Mouse (Mus musculus) erythroid progenitor cell, adult 5-6 weeks (primary cell): Measurements from ENCODE around the gene Gm28230. TPM values are rescaled to one million over a fixed set of nuclear protein-coding genes. Genes with fewer than 3 reads are reported as not detected.

Experiments used
- ATAC-seq: replicated peaks from 2 replicates; pipeline ENCODE4 v1.8.0; 2016; ENCODE audit warnings: moderate number of reproducible peaks, mild to moderate bottlenecking, moderate TSS enrichment, inconsistent platforms; ENCODE audit not compliant: poor library complexity, low FRiP score, severe bottlenecking
- total RNA-seq, 2 experiments: library from RNA; stranded (forward) in 1 of 2; stranded (reverse) in 1 of 2; fragments of 150-400 nt in 1 of 2; fragments of 186-747, 209-891 nt in 1 of 2; gene quantifications; 2 replicates each; pipeline versions ENCODE4 v1.2.3 to v1.2.4; 2015 to 2017; ENCODE audit warnings: low replicate concordance in 2 of 2

The Gm28230 gene
- total RNA-seq, 2 experiments from 2014 or later = not detected

DNA sequence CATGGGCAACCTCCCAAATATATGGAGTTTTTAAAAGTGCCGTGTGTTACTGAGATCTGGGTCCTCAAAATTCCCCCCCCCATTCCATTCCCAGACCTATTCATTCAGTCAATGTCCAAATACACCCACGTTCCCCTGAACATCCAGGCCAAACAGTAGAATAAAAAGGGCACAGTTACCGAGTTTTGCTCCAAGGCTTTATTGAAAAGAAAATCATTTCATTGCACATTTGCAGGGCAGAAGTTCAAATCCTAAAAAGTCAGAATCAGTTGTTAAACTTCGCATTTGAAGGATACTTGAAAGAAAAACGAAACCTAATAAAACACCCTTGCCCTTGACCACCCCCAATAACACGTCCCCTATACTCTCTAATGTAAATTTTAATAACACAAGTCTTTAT is 23.7 kb upstream of the Gm28230 start:
- no peak for ATAC-seq

DNA sequence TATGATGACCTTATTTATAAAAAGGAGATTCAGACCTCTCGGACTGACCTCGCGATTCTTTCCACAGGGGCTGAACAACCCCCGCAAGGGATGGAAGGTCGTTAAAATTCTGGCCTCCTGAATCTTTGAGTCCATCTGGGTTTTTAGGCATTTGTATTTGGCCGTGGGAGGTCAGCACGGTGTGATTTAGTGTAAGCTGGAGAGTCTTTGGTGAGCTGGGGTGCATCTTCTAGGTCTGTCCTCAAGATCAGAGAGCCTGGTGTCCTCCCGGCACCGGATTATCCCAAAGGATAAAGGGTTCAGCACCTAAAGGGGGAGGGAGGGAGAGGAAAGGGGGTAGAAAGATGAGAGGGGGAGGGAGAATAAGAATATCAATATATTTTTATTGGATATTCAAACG is 23.2 kb upstream of the Gm28230 start:
- ATAC-seq = no peak

DNA sequence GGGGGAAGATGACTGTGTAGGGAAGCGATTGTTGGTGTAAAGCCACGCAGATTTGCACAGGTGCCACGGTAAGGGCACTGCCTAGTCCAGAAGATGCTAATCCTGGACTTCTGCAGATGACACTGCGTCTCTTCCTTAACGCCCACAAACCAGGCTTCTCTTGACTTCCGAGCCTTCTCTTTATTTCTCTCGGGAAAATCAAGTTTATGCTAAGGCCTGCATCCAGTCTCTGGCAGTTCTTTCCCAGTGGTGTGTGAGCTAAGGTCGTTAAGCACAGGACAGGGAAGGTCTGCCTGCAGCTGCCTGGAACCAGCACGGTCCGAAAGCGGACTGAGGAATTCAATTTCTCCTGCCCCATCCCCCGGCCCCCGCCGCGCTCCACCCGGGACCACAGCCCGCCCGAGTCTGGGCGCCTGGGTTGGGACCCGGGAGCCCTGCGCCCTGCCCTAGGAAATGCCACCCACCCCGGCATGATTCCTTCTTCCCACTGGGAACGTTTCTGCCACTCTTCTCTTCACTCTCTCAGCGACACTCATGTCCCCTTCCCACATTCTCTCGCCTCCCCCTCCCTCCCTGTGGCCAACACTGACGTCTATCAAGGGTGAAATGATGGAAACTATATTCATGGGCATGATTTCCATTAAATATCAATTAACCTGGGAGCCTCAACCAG is 22.7 kb upstream of the Gm28230 start:
- no peak for ATAC-seq

DNA sequence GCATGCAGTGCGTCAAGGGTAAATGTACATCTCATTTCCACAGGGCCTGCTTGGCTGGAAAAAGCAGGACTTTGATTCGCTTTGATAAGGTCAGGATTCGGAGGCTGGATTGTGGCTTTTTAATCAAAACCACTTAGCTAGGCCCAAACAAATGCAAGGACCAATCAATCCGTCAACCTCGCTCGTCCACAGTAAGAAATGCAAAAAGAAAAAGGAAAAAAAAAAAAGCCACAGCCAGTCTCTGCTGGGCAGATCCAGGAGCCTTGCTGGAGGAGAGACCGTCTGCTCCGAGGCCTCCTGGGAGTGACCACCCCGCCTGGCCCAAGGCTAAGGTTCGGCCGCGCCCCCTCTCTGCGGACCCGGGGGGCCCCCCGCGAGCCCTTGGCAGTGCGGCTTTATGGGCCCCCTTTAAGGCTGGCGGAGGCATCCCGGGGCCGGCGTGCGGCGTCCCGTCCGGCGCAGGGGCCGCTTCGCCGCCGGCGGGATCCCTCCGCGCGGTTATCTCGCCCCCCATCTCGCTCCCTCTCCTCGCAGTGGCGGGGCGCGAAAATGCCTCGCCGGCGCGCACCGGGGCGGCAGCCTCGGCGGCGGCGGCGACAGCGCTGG is 22.0 kb upstream of the Gm28230 start, which contains the start of gene Hoxd8:
TSS of gene Hoxd8 (plus strand) at position 223 of the 606 bp plus-strand sequence.
- no peak for ATAC-seq

DNA sequence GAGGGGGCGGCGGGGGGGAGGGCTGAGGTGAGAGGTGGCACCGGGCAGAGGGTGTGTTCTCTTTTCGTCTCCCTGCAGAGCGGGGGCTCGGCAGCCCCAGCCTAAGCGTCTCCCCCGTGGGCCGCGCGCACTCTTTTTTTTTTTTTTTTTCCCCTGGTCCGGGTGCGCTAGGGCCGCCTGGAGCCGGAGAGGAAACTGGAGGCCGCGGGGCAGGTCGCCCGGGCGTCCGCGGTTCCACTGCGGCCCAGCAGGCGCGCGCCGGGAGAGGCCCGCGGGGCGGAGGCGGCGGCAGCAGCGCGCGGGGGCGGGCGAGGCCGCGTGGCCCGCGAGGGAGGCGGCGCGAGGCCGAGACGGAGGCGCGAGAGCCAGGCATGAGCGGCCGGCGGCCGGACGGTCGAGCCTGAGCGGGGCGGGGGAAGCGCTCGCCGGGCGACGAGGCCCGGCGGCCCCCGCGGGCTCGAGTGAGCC is 21.5 kb upstream of the Gm28230 start:
- no peak for ATAC-seq

DNA sequence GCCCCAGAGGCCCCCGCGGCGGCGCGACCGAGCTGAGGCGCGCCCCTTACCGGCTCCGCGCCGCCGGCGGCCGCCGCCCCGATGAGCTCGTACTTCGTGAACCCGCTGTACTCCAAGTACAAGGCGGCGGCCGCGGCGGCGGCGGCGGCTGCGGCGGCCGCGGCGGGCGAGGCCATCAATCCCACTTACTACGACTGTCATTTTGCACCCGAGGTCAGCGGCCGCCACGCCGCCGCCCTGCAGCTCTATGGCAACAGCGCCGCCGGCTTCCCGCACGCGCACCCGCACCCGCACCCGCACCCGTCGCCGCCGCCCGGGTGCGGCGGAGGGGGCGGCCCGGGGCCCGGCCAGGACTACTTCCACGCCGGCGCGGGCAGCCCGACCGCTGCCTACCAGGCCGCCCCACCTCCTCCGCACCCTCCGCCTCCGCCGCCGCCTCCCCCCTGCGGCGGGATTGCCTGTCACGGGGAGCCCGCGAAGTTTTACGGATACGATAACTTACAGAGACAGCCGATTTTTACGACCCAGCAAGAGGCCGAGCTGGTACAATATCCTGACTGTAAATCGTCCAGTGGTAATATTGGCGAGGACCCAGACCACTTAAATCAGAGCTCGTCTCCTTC is 20.9 kb upstream of the Gm28230 start:
- no peak for ATAC-seq

DNA sequence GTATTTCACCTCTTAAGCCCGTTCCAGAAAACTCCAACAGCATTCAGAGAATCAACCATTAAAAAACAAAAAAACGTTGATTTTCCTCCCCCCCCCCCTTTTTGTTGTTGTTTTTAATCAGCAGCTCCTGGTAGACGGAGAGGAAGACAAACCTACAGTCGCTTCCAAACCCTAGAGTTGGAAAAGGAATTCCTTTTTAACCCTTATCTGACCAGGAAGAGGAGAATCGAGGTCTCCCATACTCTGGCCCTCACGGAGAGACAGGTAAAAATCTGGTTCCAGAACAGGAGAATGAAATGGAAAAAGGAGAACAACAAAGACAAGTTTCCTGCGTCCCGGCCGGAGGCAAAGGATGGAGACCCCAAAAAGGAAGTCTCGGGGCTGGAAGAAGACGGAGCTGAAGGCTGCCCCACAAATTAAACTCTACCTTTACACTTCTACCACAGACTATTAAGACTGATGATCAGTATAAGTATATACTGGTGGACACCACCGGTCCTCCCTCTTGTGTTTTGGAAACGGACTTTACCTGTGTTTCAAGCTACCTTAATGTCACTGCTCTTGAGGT is 20.1 kb upstream of the Gm28230 start:
- ATAC-seq = no peak

DNA sequence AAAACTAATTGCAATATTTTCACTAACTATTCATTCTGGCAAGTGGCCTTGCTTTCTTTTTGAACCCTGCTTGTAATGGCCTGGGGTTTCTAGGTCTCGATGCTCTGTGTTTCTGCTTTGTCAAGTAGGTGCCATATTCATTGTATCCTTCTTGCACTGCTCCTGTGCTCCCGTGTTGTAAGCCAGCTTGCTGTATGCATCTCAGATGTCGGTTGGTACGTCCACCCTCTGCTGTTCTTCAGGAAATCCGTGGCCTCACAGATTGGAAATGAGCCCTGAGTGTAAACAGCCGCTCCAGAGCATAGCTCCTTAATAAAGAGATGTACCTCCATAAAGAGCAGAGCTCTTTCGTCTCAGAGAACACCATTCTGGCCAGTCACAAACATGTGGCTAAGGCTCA is 18.9 kb upstream of the Gm28230 start:
- no peak for ATAC-seq

DNA sequence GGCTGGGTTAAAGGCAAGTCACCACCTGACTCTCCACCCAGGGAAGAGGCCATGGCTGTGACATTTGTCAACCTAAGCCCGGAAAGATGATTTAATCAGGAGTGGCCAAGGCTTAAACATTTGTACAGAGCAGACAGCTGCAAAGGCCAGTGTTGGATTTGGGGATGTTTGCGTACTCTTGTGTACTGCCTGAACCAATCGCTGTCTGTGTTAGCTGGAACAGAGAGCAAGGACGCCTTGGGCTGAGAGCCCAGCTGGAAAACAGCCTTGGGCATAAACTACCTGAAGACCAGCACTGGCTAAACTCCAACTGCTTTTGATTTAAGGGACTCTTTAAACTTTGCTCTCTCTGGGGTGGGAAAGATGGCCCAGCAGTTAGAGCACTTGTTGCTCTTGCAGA is 17.9 kb upstream of the Gm28230 start:
- no peak for ATAC-seq

DNA sequence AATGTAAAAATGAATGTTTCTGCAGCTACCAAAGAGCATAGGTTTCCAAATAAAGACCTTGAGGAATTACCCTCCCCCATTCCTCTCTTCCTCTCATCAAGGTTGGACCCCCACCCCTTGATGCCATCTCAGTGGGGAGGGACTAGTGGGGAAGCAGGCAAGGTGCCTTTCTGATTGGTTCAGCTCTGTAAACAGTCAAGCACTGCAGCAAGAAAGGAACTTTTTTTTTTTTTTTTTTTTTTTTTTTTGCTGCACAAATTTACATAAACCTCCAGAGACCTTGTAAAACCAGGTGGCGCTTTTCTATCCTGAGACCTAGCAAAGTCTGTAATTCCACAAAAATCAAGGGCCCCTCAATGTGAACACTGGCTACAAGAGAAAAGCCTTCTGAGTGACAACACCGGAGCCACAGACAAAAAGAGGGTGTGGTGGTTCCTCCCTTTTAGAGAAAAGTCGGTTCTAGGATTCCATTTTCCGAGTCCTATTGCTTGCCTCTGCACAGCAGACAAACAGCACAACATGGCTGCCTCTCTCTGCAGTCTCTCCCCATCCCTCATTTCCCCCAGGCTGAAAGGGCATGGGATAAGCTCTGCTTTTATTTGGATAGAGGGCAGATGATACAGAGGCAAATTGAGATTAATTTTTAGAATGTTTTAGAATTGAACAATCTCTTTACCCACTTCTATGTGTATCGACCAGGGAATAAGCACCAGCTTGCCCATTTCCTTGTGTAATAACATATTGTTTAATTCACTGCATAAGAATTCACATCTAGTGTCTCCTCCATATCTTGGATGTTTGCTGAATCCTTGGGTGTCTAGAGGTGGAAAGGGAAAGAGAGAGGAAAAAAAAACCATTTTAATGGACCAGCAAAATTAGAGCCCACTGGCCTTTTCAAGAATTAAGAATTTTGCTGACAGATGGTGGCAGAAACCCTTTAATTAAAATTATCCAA is 16.8 kb upstream of the Gm28230 start:
- no peak for ATAC-seq

DNA sequence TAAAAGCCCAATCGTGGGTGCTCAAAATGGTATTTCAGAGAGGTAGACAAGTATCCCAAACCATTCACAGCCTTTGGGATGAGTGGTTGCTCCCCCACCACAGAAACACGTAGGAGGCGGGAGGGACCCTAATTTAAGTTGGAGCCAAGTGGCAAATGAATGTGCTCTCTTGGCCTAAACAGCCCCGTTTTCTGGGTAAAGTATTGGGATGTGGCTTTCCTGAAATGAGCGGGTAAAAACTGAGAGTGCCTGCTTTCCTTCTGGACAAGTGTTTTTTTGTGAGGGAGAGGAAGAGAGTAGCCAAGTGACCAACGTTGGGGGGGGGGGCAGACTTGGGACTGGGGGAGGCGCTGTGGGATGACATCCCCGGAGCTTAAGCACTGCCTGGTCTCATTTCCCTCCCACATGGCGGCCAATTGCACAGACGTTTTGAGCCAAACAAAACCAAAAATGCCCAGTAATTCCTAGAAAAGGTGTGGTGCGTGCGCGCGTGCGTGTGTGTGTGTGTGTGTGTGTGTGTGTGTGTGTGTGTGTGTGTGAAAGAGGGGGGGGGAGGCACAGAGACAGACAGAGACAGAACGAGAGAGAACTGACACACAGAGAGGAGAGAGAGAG is 15.5 kb upstream of the Gm28230 start:
- ATAC-seq = no peak

DNA sequence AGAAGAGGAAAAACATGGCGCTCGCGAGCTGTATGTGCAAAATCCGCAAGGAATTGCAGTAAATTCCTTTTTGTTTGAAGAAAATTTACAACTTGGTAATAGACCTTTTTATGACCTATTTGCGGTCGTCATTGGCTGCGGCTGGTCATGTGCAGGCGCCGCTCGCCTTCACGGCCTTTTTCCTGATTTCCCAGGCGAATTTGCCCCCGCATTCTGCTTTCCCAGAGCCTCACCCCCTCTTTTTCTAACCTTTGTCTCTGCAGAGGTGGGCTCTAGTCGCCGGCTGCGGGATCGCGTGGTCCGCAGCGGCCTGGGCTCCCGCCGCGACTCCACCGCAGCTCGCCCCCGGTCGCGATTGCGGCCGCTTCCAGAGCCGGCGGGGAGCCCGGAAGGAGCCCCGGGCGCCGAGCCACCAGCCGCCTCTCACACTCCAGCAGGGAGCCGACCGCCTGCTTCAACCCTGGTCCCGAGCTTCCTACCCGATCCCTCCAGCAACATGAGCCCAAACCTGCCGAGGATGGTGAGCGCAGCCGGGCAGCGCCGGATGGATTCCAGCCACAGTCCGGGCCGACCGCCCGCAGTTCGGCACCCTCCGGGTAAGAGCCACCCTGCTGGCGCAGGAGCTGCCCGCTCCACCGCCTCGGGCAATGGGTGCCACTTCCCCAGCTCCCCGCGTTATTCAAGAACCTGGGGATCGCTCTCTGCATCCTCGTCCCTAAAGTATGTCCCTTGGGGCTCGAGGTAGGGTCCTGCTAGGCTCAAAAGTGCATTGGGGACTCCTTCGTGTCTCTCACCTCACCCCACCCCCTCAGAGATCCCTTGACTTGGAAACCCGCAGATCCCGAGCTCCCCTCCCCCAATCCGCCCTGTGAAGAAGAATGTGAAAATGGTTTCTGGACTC is 14.6 kb upstream of the Gm28230 start, which contains the start of the genes Hoxd3 and Hoxd4:
TSS of gene Hoxd3 (plus strand) at position 207 of the 901 bp plus-strand sequence.
TSS of gene Hoxd4 (plus strand) at position 209 of the 901 bp plus-strand sequence.
- no peak for ATAC-seq

DNA sequence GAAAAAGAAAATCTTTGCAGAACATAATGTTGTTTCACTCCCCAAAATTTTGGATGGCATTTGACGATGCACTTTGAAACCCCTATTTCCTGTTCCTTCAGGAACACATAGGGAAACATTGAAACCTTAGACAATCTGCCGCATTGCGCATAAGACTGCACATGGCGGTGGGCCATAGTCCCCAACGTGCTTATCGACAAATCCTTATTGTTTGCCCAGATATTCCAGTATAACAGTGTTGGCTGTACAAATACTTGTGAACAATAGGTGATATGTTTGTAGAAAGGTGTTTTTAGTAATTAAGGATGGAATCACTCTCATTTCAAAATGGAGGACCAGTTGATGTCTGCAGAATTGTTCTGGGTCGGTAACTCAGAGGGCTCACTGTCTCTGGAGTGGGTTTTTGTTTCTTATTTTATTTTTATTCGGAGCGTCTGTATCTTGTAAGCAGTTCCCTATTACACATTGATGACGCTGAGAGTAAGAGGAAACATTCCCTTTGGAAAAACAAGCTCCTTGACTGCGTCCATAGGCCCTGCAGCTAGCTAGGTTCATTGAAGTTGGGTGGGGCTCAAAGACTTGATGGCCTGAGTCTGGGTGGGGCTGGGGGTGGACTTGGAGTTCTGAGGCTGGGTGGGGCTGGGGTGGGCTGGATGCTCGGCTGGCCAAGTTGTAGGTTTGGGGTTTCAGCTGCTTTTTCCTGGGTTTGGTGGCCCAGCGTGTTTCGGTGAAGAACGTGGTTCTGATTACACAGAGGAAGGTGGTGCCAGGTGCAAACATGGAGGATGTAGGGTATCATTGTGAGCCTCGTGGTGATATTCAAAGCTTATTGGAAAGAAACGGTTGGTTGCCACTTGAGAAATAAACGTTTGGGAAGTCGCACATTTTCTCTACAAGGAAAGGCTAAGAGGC is 13.0 kb upstream of the Gm28230 start:
- no peak for ATAC-seq

DNA sequence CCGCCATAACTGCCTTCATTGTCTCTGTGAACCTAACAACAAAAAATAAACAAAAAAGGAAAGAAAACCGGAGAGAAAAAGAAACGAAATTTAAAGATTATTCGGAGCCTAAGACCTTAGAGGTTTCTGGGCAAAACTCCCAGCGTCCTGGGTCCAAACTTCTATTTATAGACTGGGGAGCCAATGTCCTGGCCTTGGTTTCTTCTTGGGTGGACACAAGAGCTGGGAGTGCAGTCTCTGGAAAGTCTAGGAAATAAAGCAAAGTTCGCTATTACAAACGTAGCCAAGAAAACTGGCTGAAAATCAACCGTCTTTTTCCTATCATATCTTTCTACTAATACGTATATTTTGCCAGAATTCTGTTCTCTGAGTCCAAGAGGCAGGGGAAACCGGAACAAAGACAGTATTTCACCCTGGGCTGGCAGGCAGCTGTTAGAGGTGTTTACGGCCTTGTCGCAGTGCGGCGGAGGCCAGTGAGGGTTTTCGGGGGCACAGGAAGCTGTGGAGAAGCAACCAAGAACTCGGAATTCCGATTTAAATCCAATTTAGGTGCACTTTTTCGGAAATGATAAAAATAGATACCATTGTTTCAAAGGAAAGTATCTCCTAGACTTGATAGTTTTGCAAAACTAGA is 12.3 kb upstream of the Gm28230 start:
- no peak for ATAC-seq

DNA sequence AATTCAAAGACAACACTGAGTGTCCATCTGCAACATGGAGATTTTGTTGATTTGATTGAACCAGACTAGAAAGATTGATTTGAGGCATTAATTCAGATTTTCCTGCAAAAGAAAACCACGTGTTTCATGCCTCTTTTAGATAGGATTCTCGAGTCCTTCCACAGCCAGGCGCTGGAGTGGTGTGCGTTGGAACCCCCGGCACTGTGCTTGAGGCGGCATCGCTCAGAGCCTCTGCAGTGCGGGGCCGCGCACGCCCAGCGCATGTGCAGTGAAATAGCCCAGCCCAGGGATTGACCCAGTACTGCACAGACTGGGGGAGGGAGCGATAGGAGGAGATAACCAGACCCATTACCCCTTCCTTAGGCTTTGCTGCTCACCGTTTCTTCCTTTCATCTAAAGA is 11.6 kb upstream of the Gm28230 start:
- ATAC-seq = no peak

DNA sequence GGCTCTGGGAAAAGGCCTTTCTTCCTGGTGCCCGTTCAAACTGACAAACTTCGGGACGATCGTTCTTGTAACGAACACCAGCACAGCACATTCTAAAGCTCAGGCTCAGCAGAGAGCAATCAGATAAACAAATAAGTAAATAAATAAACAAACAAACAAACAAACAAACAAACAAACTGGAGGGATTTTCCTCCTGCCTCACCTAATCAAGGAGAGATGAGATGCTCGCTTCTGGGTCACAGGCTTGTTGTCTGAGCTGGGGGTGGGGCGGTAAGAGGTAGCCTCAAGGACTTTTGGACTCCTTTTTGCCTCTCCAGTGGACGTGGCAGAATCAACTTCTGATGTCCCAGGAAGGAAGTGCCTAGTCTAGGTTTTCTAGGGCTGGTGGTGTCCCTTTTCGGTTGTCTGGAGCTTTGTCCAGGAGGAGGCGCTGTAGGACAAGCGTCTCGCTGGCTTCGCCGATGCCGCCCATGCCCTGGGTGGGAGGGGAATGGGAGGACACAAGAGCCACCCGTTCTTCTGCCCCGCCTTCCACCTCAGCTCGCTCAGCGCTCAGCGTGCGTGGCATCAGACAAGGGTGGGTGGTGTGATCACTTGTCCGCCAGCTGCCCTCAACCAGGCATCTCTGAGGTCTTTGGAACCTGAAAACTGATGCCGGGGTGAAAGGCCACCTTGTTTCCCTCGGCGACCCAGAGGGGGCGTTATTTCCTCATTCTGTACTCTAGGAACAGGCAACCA is 10.9 kb upstream of the Gm28230 start:
- ATAC-seq = no peak
